Mouse (Mus musculus): ENCODE data around the gene Gdf11. TPM values are rescaled to one million over a fixed set of nuclear protein-coding genes. Genes with fewer than 3 reads are reported as not detected.

Gene Gdf11
- polyA plus RNA-seq, 1 experiment: 19.4 TPM

GRCm38 (mm10) chr10:128920736-128921161 lies 29.2 kb upstream of the Gdf11 start:
- H3K4me1 ChIP-seq (ENCODE audit: control insufficient read depth, insufficient read depth, low read length): peaks cover 32% of the 10 kb centered on the region
- H3K4me3 ChIP-seq (ENCODE audit: insufficient read depth, low read length): no peak overlapping the region
- TF ChIP-seq POLR2A (IDR thresholded peaks at IDR 0.05; ENCODE audit: low read depth, low read length) (no peak), CTCF (IDR thresholded peaks at IDR 0.05; ENCODE audit: borderline replicate concordance, insufficient read depth, low read length) (no peak)
- peak overlapping the region; percentile 83 for H3K27ac ChIP-seq (ENCODE audit: insufficient read depth, low read length)

GRCm38 (mm10) chr10:128919966-128920365 lies 28.4 kb upstream of the Gdf11 start:
- Histone ChIP-seq H3K4me1 (ENCODE audit: control insufficient read depth, insufficient read depth, low read length) (peaks cover 32% of the 10 kb centered on the region), H3K4me3 (ENCODE audit: insufficient read depth, low read length) (no peak overlapping the region), H3K27ac (ENCODE audit: insufficient read depth, low read length) (peak overlapping the region; percentile 83)
- TF ChIP-seq CTCF (IDR thresholded peaks at IDR 0.05; ENCODE audit: borderline replicate concordance, insufficient read depth, low read length) (no peak), POLR2A (IDR thresholded peaks at IDR 0.05; ENCODE audit: low read depth, low read length) (peak; percentile 33; the same call in 1 of the 2 replicates)

- H3K27ac ChIP-seq (ENCODE audit: insufficient read depth, low read length): peak overlapping the region; percentile 83
- H3K4me3 ChIP-seq (ENCODE audit: insufficient read depth, low read length): no peak overlapping the region
- TF ChIP-seq POLR2A (IDR thresholded peaks at IDR 0.05; ENCODE audit: low read depth, low read length): peak; percentile 66; the same call in 1 of the 2 replicates
- no peak for TF ChIP-seq CTCF (IDR thresholded peaks at IDR 0.05; ENCODE audit: borderline replicate concordance, insufficient read depth, low read length)
- H3K4me1 ChIP-seq (ENCODE audit: control insufficient read depth, insufficient read depth, low read length): peaks cover 34% of the 10 kb centered on the region
Measured at GRCm38 (mm10) chr10:128919203-128919631, 27.7 kb upstream of the Gdf11 start.

- H3K4me1 ChIP-seq (ENCODE audit: control insufficient read depth, insufficient read depth, low read length): peaks cover 35% of the 10 kb centered on the region
- TF ChIP-seq POLR2A (IDR thresholded peaks at IDR 0.05; ENCODE audit: low read depth, low read length): peak; percentile 20; the same call in 1 of the 2 replicates
- no peak for TF ChIP-seq CTCF (IDR thresholded peaks at IDR 0.05; ENCODE audit: borderline replicate concordance, insufficient read depth, low read length)
- H3K4me3 ChIP-seq (ENCODE audit: insufficient read depth, low read length): no peak overlapping the region
- peak overlapping the region; percentile 83 for H3K27ac ChIP-seq (ENCODE audit: insufficient read depth, low read length)
Measured at GRCm38 (mm10) chr10:128918246-128918645, 26.7 kb upstream of the Gdf11 start.

GRCm38 (mm10) chr10:128917400-128917799 lies 25.9 kb upstream of the Gdf11 start:
- Histone ChIP-seq H3K27ac (ENCODE audit: insufficient read depth, low read length) (no peak overlapping the region), H3K4me1 (ENCODE audit: control insufficient read depth, insufficient read depth, low read length) (peaks cover 35% of the 10 kb centered on the region), H3K4me3 (ENCODE audit: insufficient read depth, low read length) (no peak overlapping the region)
- TF ChIP-seq POLR2A (IDR thresholded peaks at IDR 0.05; ENCODE audit: low read depth, low read length) (0 out of 2 replicates have a peak, but pooled peaks have one; percentile 10), CTCF (IDR thresholded peaks at IDR 0.05; ENCODE audit: borderline replicate concordance, insufficient read depth, low read length) (no peak)

- Histone ChIP-seq H3K27ac (ENCODE audit: insufficient read depth, low read length) (peak overlapping the region; percentile 13; the same call in 1 of the 2 replicates), H3K4me3 (ENCODE audit: insufficient read depth, low read length) (no peak overlapping the region), H3K4me1 (ENCODE audit: control insufficient read depth, insufficient read depth, low read length) (peaks cover 32% of the 10 kb centered on the region)
- no peak for TF ChIP-seq POLR2A (IDR thresholded peaks at IDR 0.05; ENCODE audit: low read depth, low read length)
- TF ChIP-seq CTCF (IDR thresholded peaks at IDR 0.05; ENCODE audit: borderline replicate concordance, insufficient read depth, low read length): no peak
Measured at GRCm38 (mm10) chr10:128916665-128917064, 25.1 kb upstream of the Gdf11 start.

- H3K4me1 ChIP-seq (ENCODE audit: control insufficient read depth, insufficient read depth, low read length): peaks cover 26% of the 10 kb centered on the region
- no peak overlapping the region for H3K4me3 ChIP-seq (ENCODE audit: insufficient read depth, low read length)
- TF ChIP-seq CTCF (IDR thresholded peaks at IDR 0.05; ENCODE audit: borderline replicate concordance, insufficient read depth, low read length) (no peak), POLR2A (IDR thresholded peaks at IDR 0.05; ENCODE audit: low read depth, low read length) (no peak)
- no peak overlapping the region for H3K27ac ChIP-seq (ENCODE audit: insufficient read depth, low read length)
Measured at GRCm38 (mm10) chr10:128915550-128915949, 24.0 kb upstream of the Gdf11 start.

- TF ChIP-seq POLR2A (IDR thresholded peaks at IDR 0.05; ENCODE audit: low read depth, low read length) (peak; percentile 30; the same call in 1 of the 2 replicates), CTCF (IDR thresholded peaks at IDR 0.05; ENCODE audit: borderline replicate concordance, insufficient read depth, low read length) (no peak)
- Histone ChIP-seq H3K27ac (ENCODE audit: insufficient read depth, low read length) (no peak overlapping the region), H3K4me1 (ENCODE audit: control insufficient read depth, insufficient read depth, low read length) (peaks cover 18% of the 10 kb centered on the region; the same call in 1 of the 2 replicates), H3K4me3 (ENCODE audit: insufficient read depth, low read length) (no peak overlapping the region)
Measured at GRCm38 (mm10) chr10:128913696-128914095, 22.2 kb upstream of the Gdf11 start.

- TF ChIP-seq POLR2A (IDR thresholded peaks at IDR 0.05; ENCODE audit: low read depth, low read length): no peak
- peak; percentile 64; the same call in 1 of the 2 replicates for TF ChIP-seq CTCF (IDR thresholded peaks at IDR 0.05; ENCODE audit: borderline replicate concordance, insufficient read depth, low read length)
- H3K27ac ChIP-seq (ENCODE audit: insufficient read depth, low read length): peak overlapping the region; percentile 1; the same call in 1 of the 2 replicates
Measured at GRCm38 (mm10) chr10:128913219-128913618, 21.7 kb upstream of the Gdf11 start.

GRCm38 (mm10) chr10:128912791-128913190 lies 21.3 kb upstream of the Gdf11 start:
- Histone ChIP-seq H3K27ac (ENCODE audit: insufficient read depth, low read length) (peak overlapping the region; percentile 1; the same call in 1 of the 2 replicates), H3K4me3 (ENCODE audit: insufficient read depth, low read length) (peak overlapping the region; percentile 94), H3K4me1 (ENCODE audit: control insufficient read depth, insufficient read depth, low read length) (peaks cover 16% of the 10 kb centered on the region; the same call in 1 of the 2 replicates)
- TF ChIP-seq POLR2A (IDR thresholded peaks at IDR 0.05; ENCODE audit: low read depth, low read length) (no peak), CTCF (IDR thresholded peaks at IDR 0.05; ENCODE audit: borderline replicate concordance, insufficient read depth, low read length) (no peak)

More at GRCm38 (mm10) chr10:128913219-128913618, 21.7 kb upstream of the Gdf11 start:
- H3K4me3 ChIP-seq (ENCODE audit: insufficient read depth, low read length): peak overlapping the region; percentile 94; the same call in 1 of the 2 replicates
- peaks cover 18% of the 10 kb centered on the region; the same call in 1 of the 2 replicates for H3K4me1 ChIP-seq (ENCODE audit: control insufficient read depth, insufficient read depth, low read length)

Measured in embryonic fibroblast, embryonic 13.5 days (primary cell).